Mouse (Mus musculus) gonadal fat pad, adult 2 months (tissue): ENCODE measurements around the gene Ano7. TPM values are rescaled to one million over a fixed set of nuclear protein-coding genes. Genes with fewer than 3 reads are reported as not detected.
"Not testable (repeated sequence)": the region's sequence is repeated elsewhere in the genome, so short reads cannot be mapped to it uniquely, and the experiment has no call there.

Source experiments
- DNase-seq: peaks from one replicate; pipeline ENCODE4 v3.0.0-alpha.2; 2012; ENCODE audit warnings: low read depth
- polyA plus RNA-seq: library from polyadenylated mRNA; depleted of rRNA; stranded (reverse); fragments of >200 nt; gene quantifications from 2 replicates; pipeline ENCODE4 v1.2.3, GENCODE M21; 2012; rRNA removed

The Ano7 gene
- polyA plus RNA-seq, 1 experiment, result 0.16 TPM

GRCm38 (mm10) chr1:93445822-93446162 lies 72.1 kb downstream of the Ano7 start:
- DNase-seq, result no peak

- not testable (repeated sequence) for DNase-seq
These were observed 76.4 kb downstream of the Ano7 start for GRCm38 (mm10) chr1:93450118-93450517.

GRCm38 (mm10) chr1:93453721-93454255 lies 80.1 kb downstream of the Ano7 start:
- DNase-seq, result no peak

Other genes starting within 250 kb of the Ano7 start
- gene Agxt, start 238.7 kb upstream of the Ano7 start, polyA plus RNA-seq, result 0.22 TPM in 1 of 2 replicates, not detected in the other
- gene 2310007B03Rik, start 213.0 kb upstream of the Ano7 start, polyA plus RNA-seq, result 1.6 and 1.7 TPM in 2 replicates
- gene Crocc2, start 205.2 kb upstream of the Ano7 start, polyA plus RNA-seq, result 0.81 and 1.1 TPM in 2 replicates
- gene Sned1, start 138.1 kb upstream of the Ano7 start, polyA plus RNA-seq, result 7.4 and 10.7 TPM in 2 replicates
- 8.1 and 10.8 TPM in 2 replicates for gene Mterf4, start 68.0 kb upstream of the Ano7 start, polyA plus RNA-seq
- gene Ppp1r7, start 31.1 kb upstream of the Ano7 start, polyA plus RNA-seq, result 4.3 and 4.6 TPM in 2 replicates
- 3.0 and 3.2 TPM in 2 replicates for gene Pask, start 30.4 kb upstream of the Ano7 start, polyA plus RNA-seq
- gene Hdlbp, start 104.9 kb downstream of the Ano7 start, polyA plus RNA-seq, result 134 and 136 TPM in 2 replicates
- 6.4 and 6.8 TPM in 2 replicates for gene Farp2, start 138.1 kb downstream of the Ano7 start, polyA plus RNA-seq